Mouse (Mus musculus): Measurements from ENCODE around the gene Lzic.

GRCm38 (mm10) chr4:149445868-149446267 is 39.2 kb upstream of the Lzic start:
- TF ChIP-seq GATA1 (IDR thresholded peaks at IDR 0.05; ENCODE audit: borderline replicate concordance, low read length): no peak
- no peak for TF ChIP-seq FLI1 (IDR thresholded peaks at IDR 0.05; ENCODE audit: low read length)

All from megakaryocyte, embryonic 14.5 days (primary cell).